Comparison of ENCODE assay signal across 9 mouse cellular contexts in the genomic region with DNA sequence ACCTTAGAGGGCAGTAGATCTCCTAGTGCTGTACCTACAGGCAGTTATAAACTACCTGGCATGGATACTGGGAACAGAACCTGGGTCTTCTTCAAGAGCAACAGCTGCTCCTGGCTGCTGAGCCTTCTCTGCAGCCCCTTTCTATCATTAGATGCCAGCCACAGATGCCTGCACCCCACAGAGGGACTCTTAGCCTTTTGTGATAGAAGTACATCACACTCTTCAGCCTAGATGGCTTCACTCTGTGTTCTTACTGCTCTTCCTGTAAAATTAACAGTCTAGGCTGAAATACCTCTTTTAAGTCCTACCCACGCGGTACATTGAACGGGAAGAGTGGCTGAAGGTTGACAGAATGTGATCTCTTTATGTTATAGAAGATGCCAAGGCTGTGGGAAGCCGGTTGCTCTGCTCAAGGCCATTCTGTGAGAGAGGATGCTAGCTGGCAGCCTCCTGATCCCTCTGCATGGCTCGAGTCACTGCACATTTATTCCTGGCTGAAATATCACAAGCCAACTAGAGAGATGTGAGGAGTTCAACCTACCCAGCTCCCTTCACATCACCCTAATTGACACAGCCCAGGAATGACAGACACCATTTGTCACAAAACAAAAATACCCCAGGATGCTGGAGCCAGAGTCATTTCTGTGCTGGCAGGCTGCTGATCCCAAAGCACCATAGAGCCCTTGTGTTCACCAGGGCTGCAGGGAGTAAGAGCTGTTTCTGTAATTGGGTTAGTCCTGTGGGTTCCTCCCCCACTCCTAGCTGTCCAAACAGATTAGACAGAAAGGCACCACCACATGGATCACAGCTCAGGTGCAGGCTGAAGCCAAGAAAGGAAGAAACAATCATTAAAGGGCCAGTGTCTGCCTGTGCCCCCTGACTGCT.
A peak's percentile ranks its signal among the peaks of the same experiment; 100 is the strongest.
DNase-seq lines count a peak whose midpoint lies in the region; ATAC-seq and TF ChIP-seq lines count a peak whose summit lies in the region.
"Had no signal": no experiment of that assay in that cellular context is flagged by ENCODE, and none has a peak within 500 bp of the region (broad histone marks: within the 10 kb centered on the region; RNA-seq: fewer than 3 reads in every experiment).

No protein-coding gene starts in this region.

- H3K4me3 ChIP-seq in intestine, embryonic 15.5 days (replicated peaks), result no peak overlapping the region
- H3K4me3 ChIP-seq in intestine, embryonic 16.5 days (ENCODE audit: low read length), result no peak overlapping the region
- H3K4me3 ChIP-seq in forebrain, postnatal 0 days (ENCODE audit: low read depth, low read length), result no peak overlapping the region
- H3K4me3 ChIP-seq: liver, embryonic 13.5 days had no signal

- no peaks in the 10 kb centered on the region for H3K27me3 ChIP-seq in intestine, embryonic 15.5 days (replicated peaks)
- no peaks in the 10 kb centered on the region for H3K27me3 ChIP-seq in intestine, embryonic 16.5 days (replicated peaks; ENCODE audit: control insufficient read depth, insufficient read depth, low read length)
- H3K27me3 ChIP-seq in forebrain, postnatal 0 days (ENCODE audit: insufficient read depth, low read length), result no peaks in the 10 kb centered on the region
- H3K27me3 ChIP-seq: liver, embryonic 13.5 days had no signal

- intact Hi-C loops in left cerebral cortex, postnatal 4 days (cut with DNase I), result no loop called here

- 68% methylated on average over 5 of the region's 5 CpGs for WGBS in intestine, embryonic 15.5 days
- 73% methylated on average over 5 of the region's 5 CpGs for WGBS in intestine, embryonic 16.5 days
- 31% methylated on average over 5 of the region's 5 CpGs for WGBS in forebrain, postnatal 0 days

- H3K36me3 ChIP-seq in intestine, embryonic 15.5 days, result no peaks in the 10 kb centered on the region
- no peaks in the 10 kb centered on the region for H3K36me3 ChIP-seq in intestine, embryonic 16.5 days (ENCODE audit: control insufficient read depth, insufficient read depth, low read length)
- no peaks in the 10 kb centered on the region for H3K36me3 ChIP-seq in forebrain, postnatal 0 days (ENCODE audit: insufficient read depth)
- H3K36me3 ChIP-seq: liver, embryonic 13.5 days had no signal

- ATAC-seq in intestine, embryonic 15.5 days, result 0 out of 2 replicates have a peak, but pooled peaks have one; percentile 36
- no peak for ATAC-seq in intestine, embryonic 16.5 days
- ATAC-seq in forebrain, postnatal 0 days, result peak; percentile 92

- H3K4me1 ChIP-seq in intestine, embryonic 15.5 days (replicated peaks), result no peaks in the 10 kb centered on the region
- H3K4me1 ChIP-seq in intestine, embryonic 16.5 days (ENCODE audit: control insufficient read depth, insufficient read depth, low read length), result peaks cover 5% of the 10 kb centered on the region; the same call in 1 of the 2 replicates
- 0 out of 2 replicates have a peak, but pooled peaks cover 4% of the 10 kb centered on the region for H3K4me1 ChIP-seq in forebrain, postnatal 0 days (ENCODE audit: insufficient read depth)

- DNase-seq in cerebellum, adult 18-20 months, result peak; percentile 69 to 80
- peak; percentile 34 for DNase-seq in forebrain, postnatal 0 days
- peak; percentile 80 for DNase-seq in left cerebral cortex, postnatal 4 days
- DNase-seq in urinary bladder, adult 18-20 months (ENCODE audit: low spot score in 2 of 2), result no peak
- DNase-seq in thymus, postnatal 14 days, result no peak
- no peak for DNase-seq in kidney, adult 18-20 months
- DNase-seq: liver, embryonic 13.5 days had no signal

- H3K27ac ChIP-seq in intestine, embryonic 15.5 days, result no peak overlapping the region
- no peak overlapping the region for H3K27ac ChIP-seq in intestine, embryonic 16.5 days (ENCODE audit: low read length)
- H3K27ac ChIP-seq in forebrain, postnatal 0 days (ENCODE audit: low read depth, low read length), result 0 out of 2 replicates have a peak overlapping the region, but pooled peaks have one; percentile 15
- H3K27ac ChIP-seq: liver, embryonic 13.5 days had no signal

- TF ChIP-seq CTCF in forebrain, postnatal 0 days (IDR thresholded peaks at IDR 0.05; ENCODE audit: low read depth), result no peak

- no peak overlapping the region for H3K4me2 ChIP-seq in intestine, embryonic 15.5 days (replicated peaks)
- H3K4me2 ChIP-seq in intestine, embryonic 16.5 days (ENCODE audit: low read depth, low read length), result no peak overlapping the region
- H3K4me2 ChIP-seq in forebrain, postnatal 0 days (ENCODE audit: low read depth), result no peak overlapping the region
- H3K4me2 ChIP-seq: liver, embryonic 13.5 days had no signal

- H3K9ac ChIP-seq in intestine, embryonic 15.5 days, result no peak overlapping the region
- no peak overlapping the region for H3K9ac ChIP-seq in intestine, embryonic 16.5 days (ENCODE audit: low read depth, low read length)
- H3K9ac ChIP-seq in forebrain, postnatal 0 days, result no peak overlapping the region
- H3K9ac ChIP-seq: liver, embryonic 13.5 days had no signal

- H3K9me3 ChIP-seq in intestine, embryonic 15.5 days, result no peaks in the 10 kb centered on the region
- H3K9me3 ChIP-seq in intestine, embryonic 16.5 days (ENCODE audit: control insufficient read depth, low read length), result no peaks in the 10 kb centered on the region
- no peaks in the 10 kb centered on the region for H3K9me3 ChIP-seq in forebrain, postnatal 0 days (ENCODE audit: low read length)
- H3K9me3 ChIP-seq: liver, embryonic 13.5 days had no signal

Comparison
In these comparisons a context has a peak if more than half of its experiments do, and no peak if none do; other contexts are left out.
1. DNase-seq: peak in cerebellum, adult 18-20 months (2 of 2), forebrain, postnatal 0 days (single experiment) and left cerebral cortex, postnatal 4 days (single experiment); none in urinary bladder, adult 18-20 months (0 of 2), thymus, postnatal 14 days (single experiment) and kidney, adult 18-20 months (single experiment).